Mouse (Mus musculus): ENCODE data around the gene Ndufa3.

GRCm38 (mm10) chr7:3666921-3667391 lies 49.8 kb downstream of the Ndufa3 start:
- TF ChIP-seq POLR2A (IDR thresholded peaks at IDR 0.05; ENCODE audit: borderline replicate concordance, control insufficient read depth, low read depth, low read length), result no peak
- no peak for TF ChIP-seq CTCF (IDR thresholded peaks at IDR 0.05; ENCODE audit: control insufficient read depth, insufficient read depth, low read length)
